Mouse (Mus musculus) heart, adult 18-20 months (tissue): ENCODE results near the gene Npw. TPM values are rescaled to one million over a fixed set of nuclear protein-coding genes. Genes with fewer than 3 reads are reported as not detected.
A peak's percentile ranks its signal among the peaks of the same experiment; 100 is the strongest.
"Not testable (repeated sequence)": the region's sequence is repeated elsewhere in the genome, so short reads cannot be mapped to it uniquely, and the experiment has no call there.

Source experiments
- DNase-seq, 2 experiments: peaks; one replicate each; pipeline ENCODE4 v3.0.0; 2021 to 2022; ENCODE audit warnings: mixed read lengths in 1 of 2
- total RNA-seq, 2 experiments: library from RNA; stranded (reverse); gene quantifications; 2 replicates each; pipeline ENCODE4 v1.2.3; 2021

The Npw gene
- total RNA-seq, 2 experiments from 2014 or later, result not detected

DNA sequence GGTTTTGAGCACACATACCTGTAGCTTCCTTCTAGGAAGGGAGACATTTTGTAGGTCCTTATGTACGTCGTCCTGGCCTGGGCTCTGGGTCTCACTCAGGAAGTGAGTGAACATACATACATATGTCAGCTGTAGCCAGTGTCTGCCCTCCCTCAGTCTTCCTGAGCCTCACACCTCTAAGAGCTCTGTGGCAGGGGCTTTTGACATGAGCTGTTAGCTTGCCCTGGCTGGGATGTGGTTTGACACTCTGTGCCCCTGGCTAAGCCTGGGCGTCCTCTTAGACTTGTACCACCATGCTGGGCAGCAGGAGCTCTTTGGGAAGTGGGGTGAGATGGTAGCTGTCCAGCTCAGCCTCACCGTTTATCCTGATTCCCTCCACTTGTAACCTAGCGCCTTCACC is 13.1 kb upstream of the Npw start:
- DNase-seq, result no peak

DNA sequence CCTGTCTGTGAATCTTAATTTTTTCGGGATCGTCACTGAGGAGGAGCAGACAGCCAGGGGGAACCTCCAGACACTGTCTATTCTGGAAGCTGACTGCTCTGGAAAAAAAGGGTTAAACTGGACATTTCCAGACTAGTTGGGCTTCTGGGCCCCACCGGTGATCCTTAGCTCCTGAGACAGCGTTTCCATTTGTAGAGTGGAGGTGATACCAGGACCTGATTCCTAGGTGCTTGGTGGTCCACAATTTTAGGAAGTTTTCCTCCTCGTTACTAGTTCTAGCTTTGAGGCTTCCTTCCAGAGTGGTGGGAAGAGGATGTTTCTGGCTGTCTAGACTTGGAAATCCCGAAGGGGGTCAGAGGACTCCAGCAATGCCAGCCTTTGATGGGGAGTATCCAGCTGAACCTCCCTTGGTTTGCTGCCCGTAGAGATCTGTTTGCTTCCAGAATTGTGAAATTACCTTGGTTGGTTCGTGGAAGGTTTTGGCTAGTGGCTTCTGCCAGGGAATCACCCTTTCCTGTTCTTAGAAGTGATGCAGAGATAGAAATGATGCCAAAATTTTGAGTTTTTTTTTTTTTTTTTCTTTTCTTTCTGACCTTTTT is 12.1 kb upstream of the Npw start:
- no peak for DNase-seq

DNA sequence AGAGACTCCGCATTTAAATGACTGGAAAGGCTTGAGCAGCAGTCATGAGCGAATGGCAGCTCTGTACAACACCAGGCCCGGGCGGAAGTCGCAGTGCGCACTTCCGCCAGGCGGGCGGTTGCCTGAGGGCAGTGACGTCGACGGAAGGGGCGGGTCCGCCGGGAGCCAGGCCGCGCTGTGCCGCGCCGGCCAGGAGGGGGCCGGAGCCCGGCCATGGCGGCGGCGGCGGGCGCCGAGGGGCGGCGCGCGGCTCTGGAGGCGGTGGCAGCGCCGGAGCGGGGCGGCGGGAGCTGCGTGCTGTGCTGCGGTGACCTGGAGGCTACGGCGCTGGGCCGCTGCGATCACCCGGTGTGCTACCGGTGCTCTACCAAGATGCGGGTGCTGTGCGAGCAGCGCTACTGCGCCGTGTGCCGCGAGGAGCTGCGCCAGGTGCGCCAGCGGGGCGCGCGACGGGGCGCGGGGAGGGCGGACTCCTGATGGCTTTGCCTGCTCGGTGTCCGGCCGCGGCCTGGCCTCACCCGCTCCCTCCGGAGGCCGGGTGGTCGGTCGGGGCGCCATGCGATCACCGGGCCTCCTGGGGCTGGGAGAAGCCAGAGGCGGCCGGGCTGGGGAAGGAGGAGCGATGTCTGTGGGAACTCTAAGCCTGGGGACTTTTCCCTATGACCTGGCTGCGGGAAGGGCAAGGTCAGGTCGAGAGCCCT is 11.4 kb upstream of the Npw start, which contains the start of gene Zfp598:
Gene Zfp598, plus strand, starts transcription at position 143 of the 701 bp plus-strand sequence.
- DNase-seq, result peak; percentile 95 to 96

DNA sequence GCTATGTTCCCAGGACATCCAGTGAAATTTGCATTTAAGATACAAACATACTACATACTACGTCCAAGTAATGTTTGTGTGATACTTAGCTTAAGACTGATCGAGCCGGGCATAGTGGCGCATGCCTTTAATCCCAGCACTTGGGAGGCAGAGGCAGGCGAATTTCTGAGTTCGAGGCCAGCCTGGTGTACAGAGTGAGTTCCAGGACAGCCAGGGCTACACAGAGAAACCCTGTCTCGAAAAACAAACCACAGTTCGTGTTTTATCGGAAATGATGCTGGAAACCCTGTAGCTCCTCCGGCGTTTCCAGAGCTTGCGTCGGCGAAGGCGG is 10.9 kb upstream of the Npw start:
- DNase-seq, result not testable (repeated sequence)

DNA sequence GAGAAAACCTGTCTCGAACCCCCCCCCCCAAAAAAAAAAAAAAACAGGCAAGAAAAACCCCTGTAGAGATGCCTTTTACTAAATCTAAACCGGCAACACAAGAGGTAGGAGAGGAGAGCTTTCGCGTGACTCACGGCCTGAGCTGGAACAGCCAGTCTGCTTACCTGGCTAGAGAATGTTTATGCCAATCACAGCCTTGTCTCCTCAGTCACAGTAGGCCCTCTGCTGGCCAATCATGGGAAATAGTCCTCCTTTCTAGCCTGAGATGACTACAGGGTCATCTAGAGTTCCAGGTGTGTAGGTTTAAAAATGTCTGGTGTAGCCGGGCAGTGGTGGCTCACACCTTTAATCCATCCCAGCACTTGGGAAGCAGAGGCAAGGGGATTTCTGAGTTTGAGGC is 9.2 kb upstream of the Npw start:
- peak; percentile 74 to 79 for DNase-seq

DNA sequence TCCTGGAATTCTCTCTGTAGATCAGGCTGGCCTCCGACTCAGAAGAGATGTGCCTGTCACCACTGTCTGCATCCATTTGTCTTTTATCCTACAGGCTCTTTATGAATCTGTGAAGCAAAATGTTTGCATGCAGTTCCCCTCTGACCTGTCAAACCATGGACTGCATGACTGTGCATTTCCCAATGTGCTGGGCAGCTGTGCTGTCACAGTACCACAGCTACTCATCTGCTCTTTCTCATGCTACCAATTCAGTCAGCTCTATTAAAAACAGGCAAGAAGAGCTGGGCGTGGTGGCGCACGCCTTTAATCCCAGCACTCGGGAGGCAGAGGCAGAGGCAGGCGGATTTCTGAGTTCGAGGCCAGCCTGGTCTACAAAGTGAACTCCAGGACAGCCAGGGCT is 8.8 kb upstream of the Npw start:
- not testable (repeated sequence) for DNase-seq

DNA sequence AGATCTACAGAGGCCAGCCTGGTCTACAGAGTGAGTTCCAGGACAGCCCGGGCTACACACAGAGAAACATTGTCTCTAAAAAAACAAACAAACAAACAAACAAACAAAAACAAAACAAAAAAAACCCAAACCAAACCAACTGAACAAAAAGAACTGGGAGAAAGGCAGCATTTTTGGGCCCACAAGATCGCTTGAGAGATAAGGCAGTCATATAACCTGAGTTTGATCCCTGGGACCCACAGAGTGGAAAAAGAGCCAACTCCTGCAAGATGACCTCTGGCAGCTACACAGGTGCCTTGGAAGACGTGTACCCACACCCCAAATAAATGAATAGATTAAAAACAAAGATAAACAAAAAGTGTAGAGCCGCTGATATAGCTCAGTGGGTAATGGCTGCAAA is 3.3 kb downstream of the Npw start:
- no peak for DNase-seq

DNA sequence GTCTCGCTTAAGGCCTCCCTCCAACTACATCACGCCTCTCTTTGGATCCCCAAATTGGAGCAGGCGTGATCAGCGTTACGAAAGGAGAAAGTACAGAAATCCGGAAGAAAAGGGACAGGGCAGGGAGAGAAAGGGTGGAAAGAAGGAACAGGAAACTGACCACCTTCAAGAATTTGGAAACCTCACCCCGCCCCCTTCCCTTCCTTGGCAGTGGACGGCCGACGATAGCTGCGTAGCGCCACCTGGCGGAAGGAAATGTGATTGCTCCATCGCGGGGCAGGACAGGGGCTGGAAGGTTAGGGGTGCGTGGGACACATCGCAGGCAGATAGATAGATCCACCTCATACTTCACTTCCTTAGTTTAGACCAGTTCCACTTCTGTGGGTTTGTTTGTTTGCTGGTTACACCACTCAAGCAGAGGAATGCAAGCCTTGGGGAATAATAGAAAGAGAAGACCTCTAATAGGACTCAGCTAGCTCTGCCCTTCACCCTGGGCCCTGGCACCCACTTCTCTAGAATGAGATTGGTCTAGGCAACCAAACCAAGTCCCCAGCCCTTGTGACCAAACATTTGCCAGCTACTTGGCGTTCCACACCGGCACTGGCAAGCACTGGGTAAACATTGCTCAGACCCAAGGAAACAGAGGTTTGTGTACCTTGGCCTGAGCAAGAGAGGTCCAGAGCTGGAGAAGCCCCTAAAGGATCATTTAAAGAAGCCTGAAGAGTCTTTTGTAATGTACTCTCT is 4.1 kb downstream of the Npw start:
- peak; percentile 80 to 89 for DNase-seq

DNA sequence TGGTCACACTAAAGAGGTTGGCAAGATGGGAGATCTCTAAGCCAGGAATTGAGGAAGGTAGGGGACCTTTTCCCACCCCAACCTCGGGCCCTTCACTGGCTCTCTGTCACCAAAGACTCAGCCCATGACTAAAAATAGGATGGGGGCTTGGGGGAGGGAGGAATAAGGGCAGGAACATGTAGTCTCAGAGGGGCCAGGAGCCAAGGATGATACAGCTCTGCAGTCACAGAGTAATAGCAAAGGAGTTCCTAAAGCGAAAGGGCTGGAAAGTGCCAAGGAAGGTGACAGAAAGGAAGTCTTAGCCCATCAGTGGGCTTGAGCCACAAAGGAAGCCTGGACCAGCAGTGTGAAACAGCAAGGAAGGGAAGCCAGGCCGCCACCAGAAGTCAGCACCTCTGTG is 6.4 kb downstream of the Npw start:
- DNase-seq, result peak in 1 of 2 experiments; percentile 10

DNA sequence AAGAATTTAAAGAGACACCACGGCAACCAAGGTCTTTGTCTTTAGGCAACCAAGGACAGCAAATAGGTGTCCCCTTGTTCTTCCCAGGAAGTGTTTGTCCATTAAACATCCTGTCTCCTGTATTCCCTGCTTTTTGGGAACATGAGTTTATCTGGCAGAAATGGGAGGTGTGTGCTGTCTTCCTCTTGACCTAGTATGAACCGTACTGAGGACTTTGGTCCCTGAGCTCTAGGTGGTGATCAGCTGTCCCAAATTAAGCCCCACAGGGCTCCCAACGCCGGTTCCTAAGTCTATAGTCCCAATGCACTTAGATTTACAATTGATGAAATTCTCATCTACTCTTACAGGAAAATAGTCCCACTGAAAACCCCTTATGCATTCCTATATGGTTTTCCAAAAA is 7.5 kb downstream of the Npw start:
- no peak for DNase-seq

DNA sequence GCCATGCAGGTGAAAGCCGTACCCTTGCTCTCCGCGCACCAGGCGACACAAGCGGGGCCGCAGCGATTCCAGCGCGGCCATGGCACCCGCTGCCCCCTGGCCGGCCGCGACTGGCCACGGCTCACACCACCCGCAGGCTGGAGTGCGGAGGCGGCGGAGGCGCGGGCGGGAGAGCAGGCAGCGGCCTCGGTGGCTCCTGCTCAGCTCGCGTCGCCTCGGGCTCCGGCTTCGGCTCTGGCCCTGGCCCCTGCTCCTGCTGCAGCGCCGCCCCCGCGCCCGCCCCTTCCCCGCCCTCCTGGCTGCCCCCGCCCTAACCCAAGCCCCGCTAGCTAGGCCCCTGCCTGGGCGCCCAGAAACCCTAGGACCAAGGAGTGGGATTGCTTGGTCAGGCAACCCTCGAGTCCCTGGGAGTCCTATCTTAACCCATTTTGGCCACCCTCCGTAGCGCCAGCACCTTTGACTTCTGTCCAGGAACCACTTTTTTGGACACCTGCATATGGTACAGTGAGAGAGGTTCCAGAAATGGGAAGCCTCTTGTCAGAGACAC is 8.1 kb downstream of the Npw start, which contains the start of gene Slc9a3r2:
Gene Slc9a3r2, minus strand, starts transcription at position 258 of the 547 bp plus-strand sequence.
- peak; percentile 77 to 80 for DNase-seq

DNA sequence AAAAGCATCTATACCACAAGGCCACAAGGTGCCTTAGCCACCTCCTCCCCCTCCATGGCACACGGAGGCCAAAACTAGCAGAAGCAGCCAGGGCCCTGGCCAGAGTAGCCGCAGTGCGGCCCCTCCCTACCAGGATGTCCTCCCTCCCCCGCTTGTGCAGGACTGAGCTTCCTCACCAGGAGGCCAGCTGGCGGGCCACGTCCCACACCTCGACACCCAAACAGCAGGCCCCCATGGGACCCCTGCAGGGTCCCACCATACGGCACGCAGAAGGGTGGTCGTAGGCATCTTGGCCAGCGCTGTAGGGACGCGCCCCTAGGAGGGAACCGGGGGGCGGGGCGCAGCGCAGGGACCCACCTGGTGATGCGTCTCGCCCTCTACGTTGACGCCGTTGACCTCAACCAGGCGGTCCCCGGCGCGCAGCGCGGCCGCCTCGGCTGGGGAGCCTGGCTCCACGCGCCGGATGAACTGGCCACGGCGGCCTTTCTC is 8.6 kb downstream of the Npw start:
- peak; percentile 78 to 84 for DNase-seq

DNA sequence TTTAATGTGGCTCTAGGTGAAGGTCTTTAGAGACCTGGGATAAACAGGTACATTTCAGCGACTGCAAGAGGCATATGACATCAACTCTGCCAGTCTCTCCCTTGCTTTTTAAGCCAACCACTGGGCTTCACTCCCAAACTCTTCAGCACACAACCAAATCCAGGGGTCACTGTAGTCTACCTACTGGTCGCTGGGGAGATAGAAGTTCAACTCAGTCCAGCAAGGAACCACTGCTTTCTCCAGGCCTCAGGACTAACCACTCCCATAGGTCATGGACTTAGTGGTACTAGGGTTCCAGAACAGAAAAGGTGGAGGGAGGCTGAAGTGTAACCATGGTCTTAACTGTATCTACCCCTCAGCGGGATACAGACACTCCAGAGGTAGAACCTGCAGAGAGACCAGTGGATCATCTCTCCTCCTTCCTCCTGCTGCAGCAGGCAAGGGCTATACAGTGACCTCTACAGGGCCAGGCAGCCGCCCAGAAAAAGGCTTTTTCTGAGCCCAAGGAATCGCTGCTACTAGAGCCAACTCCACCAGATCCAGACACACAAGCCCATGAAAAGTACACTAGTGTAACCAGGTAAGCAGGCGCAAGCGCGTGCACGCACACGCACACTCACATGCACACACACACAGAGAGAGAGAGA is 9.4 kb downstream of the Npw start:
- peak in 1 of 2 experiments; percentile 30 for DNase-seq

DNA sequence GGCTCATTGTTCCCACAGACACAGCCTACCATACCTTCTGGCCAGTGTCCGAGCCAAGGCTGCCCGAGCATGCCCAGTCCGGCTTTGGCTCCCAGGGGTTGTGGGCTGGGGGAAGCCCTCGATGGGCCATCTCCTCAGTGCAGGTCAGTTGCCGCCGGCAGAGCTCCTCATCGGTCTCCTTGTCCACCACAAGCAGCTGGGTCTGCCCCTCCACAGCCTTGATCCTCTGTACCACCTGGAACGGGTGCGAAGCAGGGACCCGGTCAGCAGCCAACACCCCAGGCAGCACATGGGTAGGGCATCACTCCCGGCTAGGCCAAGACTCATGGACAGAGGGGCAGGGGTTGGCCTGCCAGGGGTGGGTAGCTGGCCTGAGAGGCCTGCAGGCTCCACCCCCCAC is 10.8 kb downstream of the Npw start:
- DNase-seq, result peak in 1 of 2 experiments; percentile 32

DNA sequence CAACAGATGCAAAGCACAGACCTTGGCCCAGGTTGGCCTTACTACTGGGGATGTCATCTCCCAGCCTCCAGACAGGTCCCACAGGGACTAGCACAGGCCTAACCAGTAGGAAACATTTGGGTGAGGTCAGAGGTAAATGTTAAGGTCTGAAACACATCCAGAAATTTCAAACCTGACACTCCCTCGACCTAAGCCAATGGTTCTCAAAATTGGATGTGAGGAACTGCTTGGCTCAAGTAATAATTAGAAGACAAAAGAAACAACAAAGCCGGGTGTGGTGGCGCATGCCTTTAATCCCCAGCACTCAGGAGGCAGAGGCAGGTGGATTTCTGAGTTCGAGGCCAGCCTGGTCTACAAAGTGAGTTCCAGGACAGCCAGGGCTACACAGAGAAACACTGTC is 11.9 kb downstream of the Npw start:
- DNase-seq, result no peak

DNA sequence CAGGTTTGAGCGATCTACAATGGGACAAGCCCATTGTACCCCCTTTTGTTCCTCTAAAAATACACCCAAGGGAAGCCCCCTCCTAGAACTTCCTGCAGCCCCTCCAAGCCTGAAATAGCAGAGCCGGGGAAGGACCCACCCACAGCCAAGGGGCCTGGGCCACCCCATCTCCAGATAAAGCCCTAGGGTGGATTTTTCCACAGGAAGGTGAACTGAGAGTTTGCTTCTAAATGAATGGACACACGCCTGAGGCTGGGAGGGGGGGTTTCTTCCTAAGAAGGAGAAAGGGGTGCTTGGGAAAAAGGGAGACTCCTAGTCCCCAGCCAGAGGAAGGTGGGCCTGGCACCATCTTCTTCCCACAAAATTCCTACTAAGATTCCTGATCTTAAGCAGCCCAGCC is 12.3 kb downstream of the Npw start:
- peak; percentile 64 to 89 for DNase-seq

DNA sequence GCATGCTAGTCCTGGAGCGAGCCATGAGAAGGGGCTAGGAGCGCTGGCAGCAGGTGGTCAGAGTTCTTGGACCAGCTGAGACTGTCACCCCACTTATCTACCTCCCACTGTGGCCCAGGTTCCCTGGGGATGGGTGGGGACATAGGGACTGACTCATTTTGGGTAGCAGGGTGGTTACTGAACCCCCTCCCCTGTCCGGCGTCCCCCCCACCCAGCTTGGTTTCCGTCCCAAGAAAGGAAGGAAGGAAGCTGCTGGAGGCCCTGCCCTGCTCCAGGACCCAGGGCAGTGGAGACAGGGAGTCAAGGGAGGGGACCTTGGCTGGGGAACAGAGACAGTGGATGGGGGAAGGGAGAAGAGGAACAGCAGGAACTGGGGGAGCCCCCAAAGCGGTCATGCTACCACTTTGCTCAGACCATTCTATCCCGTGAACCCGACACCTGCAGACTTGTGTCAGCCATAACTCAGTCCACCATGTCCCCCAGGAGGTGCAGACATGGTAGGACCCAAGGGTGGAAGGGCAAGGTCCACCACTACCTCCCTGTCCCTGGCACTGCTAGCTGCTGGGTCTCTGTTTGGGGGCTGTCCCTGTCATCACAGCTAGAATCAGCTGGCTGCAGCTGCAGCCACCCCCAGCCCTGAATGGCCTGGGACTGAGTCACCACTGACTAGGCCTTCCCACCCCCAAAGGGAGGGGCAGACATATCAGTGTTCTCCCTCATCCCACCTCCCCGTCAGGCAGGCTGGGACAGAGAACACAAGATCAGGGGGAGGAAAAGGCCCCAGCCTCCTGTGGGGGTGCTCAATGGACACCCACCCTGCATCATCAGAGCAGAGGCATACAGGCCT is 13.2 kb downstream of the Npw start:
- peak; percentile 76 to 91 for DNase-seq

DNA sequence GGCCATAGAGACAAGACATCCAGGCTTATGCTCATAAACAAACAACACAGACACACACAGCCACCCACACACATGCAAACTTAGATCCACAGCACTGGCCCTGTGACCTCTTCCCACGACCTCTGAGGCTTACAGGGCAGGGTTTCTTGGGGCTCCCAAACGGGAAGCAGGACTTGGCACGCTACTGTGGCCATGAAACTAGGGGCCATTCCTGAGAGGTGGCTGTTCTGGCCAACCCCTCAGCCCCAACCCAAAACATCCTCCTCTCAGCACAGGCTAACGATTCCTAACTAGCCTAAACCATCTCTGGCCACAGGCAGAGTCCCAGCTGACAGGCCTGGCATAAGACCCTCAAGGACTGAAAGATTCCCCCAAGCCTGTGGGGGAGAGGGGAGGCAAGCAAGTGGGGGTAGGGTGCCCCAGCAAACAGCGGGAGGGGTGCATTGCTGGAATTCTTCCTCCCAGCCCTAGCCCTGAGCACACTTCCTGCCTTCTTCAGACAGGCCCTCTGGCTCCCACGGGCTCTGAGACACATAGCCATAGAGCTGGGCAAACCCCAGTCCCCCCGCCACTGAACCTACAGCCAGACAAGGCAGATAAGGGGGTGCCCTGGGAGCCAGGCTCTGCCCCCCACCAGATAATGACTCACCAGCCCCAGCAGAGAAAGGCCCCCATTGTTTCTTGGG is 14.1 kb downstream of the Npw start:
- peak; percentile 57 to 60 for DNase-seq

DNA sequence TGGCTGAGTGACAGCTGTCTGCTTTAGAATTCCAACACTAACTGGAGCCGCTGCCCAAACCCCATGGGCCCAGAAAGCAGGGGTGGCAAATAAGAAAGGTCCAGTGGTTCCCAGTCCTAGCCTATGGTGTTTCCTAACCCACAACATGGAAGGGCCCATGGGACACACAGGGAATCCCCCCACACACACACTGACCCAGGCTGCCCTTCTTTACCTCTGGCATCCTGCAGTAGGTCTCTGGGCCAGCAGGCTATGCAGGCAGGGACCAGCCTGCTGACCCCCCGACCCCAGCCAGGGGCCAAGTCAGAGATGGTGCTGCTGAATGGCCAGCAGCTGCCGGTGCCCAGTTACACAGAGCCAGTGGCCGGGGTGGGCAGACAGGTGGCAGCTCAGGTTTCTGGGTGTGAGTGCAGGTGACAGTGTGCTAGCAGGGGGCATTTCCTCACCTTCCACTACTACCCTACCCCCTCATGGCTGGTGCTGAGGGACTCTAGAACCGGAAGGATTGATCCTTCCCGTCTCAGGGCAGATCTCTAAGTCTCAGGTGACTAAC is 15.4 kb downstream of the Npw start:
- no peak for DNase-seq

DNA sequence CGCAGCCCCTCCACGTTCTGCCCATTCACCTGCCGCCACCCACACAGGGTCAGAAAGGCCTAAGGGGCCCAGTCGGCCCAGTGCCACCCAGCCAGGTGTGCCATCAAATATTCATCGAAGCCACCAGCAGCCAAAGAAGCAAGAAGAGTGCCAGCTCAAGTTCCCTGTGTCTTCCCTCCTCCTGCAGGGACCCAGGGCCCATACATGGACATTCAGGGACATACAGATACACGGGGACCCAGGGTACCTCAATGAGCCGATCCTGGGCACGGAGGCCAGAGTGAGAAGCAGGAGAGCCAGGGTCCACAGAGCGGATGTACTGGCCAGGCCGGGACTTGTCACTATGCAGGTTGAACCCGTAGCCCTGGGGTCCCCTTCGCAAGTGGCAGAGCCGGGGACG is 16.3 kb downstream of the Npw start:
- peak in 1 of 2 experiments; percentile 7 for DNase-seq
